Mouse (Mus musculus): ENCODE data around the gene Gsdma2.
"Not testable (repeated sequence)": the region's sequence is repeated elsewhere in the genome, so short reads cannot be mapped to it uniquely, and the experiment has no call there.

- not testable (repeated sequence) for TF ChIP-seq ZC3H11A (IDR thresholded peaks at IDR 0.05; ENCODE audit: borderline replicate concordance, low read depth, low read length); ZNF384 (IDR thresholded peaks at IDR 0.05; ENCODE audit: low read depth, low read length); CHD2 (IDR thresholded peaks at IDR 0.05; ENCODE audit: low read depth, low read length); HCFC1 (IDR thresholded peaks at IDR 0.05; ENCODE audit: borderline replicate concordance, insufficient read depth, low read length); MAFK (IDR thresholded peaks at IDR 0.05; ENCODE audit: insufficient read depth, low read depth, low read length)
These were observed 22.6 kb upstream of the Gsdma2 start for GRCm38 (mm10) chr11:98623981-98624380.
